Mouse (Mus musculus): Measurements from ENCODE around the gene Rmi2. TPM values are rescaled to one million over a fixed set of nuclear protein-coding genes. Genes with fewer than 3 reads are reported as not detected.

Gene Rmi2
- polyA plus RNA-seq, 1 experiment from 2014 or later = 2.1 TPM

DNA sequence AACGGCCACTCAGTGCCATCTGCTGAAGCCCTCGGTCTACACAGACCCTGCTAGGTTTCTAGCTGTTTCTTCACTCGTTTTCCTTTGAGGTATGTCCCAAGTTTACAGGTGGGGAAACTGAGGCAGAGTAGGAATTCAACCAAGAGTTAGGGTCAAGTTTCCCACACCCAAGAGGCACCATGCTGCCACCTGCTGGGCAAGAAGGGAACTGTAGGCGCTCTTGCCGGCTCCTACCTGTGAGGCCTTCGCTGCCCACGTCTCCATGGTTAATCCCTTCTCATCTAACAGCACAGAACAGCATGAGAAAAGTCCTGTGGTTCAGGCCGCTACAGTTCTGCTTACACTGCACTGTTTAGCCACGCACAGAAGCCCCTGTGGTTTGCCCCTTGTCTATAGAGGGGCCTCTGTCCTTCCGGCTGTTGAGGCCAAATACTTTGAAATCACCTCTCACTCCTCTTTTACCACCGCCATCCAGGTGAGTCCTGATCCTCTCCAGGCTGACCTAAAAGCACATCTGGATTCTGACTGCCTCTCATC lies 33.1 kb downstream of the Rmi2 start:
- no peak overlapping the region for H3K27ac ChIP-seq
- WGBS = 37% methylated on average over 11 of the region's 11 CpGs
- peaks cover 33% of the 10 kb centered on the region for H3K4me1 ChIP-seq (replicated peaks)
- H3K27me3 ChIP-seq = peaks cover 4% of the 10 kb centered on the region
- ATAC-seq (replicated peaks; ENCODE audit: insufficient number of reproducible peaks, insufficient read depth, low FRiP score, low read depth) = no peak
- H3K9me3 ChIP-seq (replicated peaks) = no peaks in the 10 kb centered on the region
- H3K4me3 ChIP-seq = no peak overlapping the region
- no peaks in the 10 kb centered on the region for H3K36me3 ChIP-seq
- no peak overlapping the region for H3K9ac ChIP-seq
- H3K4me2 ChIP-seq = no peak overlapping the region

DNA sequence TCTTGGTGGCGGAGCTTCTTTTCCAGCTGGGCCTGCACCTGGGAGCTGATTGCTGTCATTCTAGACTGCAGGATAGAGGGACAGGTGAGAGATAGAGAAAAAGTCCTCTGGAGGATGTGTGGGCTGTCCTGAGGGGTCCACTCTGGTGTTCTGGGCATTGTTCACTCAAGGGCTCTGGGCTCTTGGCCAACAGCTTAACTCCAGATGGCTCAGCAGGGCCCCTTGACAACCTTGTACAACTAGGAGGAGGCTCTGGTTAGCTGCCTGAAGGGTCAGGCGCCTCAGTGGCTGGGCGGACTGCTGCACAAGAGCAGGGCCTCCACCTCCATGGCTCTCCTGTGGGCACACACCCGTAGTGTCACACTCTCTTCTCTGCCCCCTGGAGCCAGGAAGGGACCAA lies 36.1 kb downstream of the Rmi2 start:
- Histone ChIP-seq H3K9me3 (replicated peaks) (no peaks in the 10 kb centered on the region), H3K27ac (peak overlapping the region; percentile 55), H3K36me3 (no peaks in the 10 kb centered on the region), H3K9ac (no peak overlapping the region), H3K4me1 (replicated peaks) (peaks cover 41% of the 10 kb centered on the region), H3K4me2 (no peak overlapping the region), H3K27me3 (peaks cover 11% of the 10 kb centered on the region), H3K4me3 (no peak overlapping the region)
- WGBS = 31% methylated on average over 4 of the region's 4 CpGs
- ATAC-seq (replicated peaks; ENCODE audit: insufficient number of reproducible peaks, insufficient read depth, low FRiP score, low read depth) = peak; percentile 70

DNA sequence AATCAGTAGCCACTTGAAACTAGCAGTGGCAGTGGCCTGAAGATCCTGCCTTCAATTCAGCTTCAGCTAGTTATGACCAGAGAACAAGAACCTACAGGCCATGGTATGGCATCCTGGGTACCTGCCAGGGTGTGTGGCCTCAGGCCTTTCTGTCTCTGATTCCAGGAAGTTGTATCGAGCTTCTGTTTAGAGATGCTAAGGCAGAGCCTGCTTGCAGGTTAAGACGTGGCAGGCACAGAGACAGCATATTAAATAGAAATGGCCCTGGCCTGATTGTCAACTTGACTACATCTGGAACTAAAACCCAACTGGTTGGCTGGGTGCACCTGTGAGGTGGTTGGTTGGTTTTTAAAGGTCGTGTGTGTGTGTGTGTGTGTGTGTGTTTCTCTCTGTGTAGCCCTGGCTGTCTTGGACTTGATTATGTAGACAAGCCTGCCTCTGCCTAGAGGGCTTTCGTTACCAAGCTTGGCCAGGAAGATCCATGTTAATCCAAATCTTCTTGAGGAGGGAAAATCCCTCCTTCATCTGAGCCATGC lies 38.0 kb downstream of the Rmi2 start:
- ATAC-seq (replicated peaks; ENCODE audit: insufficient number of reproducible peaks, insufficient read depth, low FRiP score, low read depth) = no peak
- Histone ChIP-seq H3K4me3 (no peak overlapping the region), H3K27ac (no peak overlapping the region), H3K27me3 (peaks cover 11% of the 10 kb centered on the region), H3K9me3 (replicated peaks) (no peaks in the 10 kb centered on the region), H3K36me3 (no peaks in the 10 kb centered on the region), H3K4me1 (replicated peaks) (peaks cover 41% of the 10 kb centered on the region), H3K9ac (no peak overlapping the region), H3K4me2 (no peak overlapping the region)
- 63% methylated on average over 4 of the region's 4 CpGs for WGBS

DNA sequence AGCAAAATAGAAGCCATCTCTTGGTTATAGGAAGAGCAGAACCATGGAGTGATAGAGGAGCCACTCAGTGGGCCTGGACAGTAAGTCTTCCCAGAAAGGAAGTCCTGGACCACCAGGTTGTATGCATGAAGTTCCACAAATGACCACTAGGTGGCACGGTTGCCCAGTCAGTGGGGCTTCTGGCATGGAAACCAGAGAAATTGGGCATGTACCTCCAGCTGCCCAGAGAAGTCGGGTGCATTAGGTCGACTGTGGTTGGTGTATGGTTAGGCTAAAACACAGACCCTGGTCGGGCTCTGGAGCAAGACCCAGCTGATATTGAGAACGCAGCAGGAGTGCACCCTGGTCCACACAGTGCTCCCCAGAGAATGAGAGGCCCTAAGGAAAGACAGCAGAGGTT lies 38.8 kb downstream of the Rmi2 start:
- Histone ChIP-seq H3K9ac (no peak overlapping the region), H3K27ac (no peak overlapping the region), H3K9me3 (replicated peaks) (no peaks in the 10 kb centered on the region), H3K4me2 (no peak overlapping the region), H3K4me3 (no peak overlapping the region), H3K36me3 (no peaks in the 10 kb centered on the region), H3K27me3 (peaks cover 11% of the 10 kb centered on the region), H3K4me1 (replicated peaks) (peaks cover 41% of the 10 kb centered on the region)
- no peak for ATAC-seq (replicated peaks; ENCODE audit: insufficient number of reproducible peaks, insufficient read depth, low FRiP score, low read depth)
- 3% methylated on average over 5 of the region's 5 CpGs for WGBS

DNA sequence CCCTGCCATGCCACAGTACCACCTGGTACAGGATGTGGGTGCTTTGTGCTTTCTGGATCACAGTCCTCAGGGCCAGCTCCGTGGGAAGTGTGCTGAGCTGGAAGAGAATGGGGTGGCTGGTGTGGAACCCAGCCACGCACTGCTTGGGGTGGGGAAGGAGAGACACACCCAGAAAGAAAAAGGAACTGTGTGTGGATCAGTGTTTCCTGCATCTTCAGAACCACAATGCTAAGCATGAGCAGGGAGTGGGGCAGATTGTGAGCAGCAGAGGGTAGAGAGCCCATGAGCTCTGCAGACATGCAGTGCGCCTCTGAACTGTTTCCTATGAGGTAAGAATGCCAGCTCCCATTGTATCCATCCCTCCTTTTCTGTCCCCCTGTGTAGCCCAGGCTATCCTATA lies 43.4 kb downstream of the Rmi2 start:
- WGBS = 84% methylated on average over 3 of the region's 3 CpGs
- no peak for ATAC-seq (replicated peaks; ENCODE audit: insufficient number of reproducible peaks, insufficient read depth, low FRiP score, low read depth)
- peaks cover 7% of the 10 kb centered on the region for H3K27me3 ChIP-seq
- H3K4me1 ChIP-seq (replicated peaks) = peaks cover 8% of the 10 kb centered on the region
- H3K27ac ChIP-seq = no peak overlapping the region
- H3K4me3 ChIP-seq = no peak overlapping the region
- no peaks in the 10 kb centered on the region for H3K36me3 ChIP-seq
- H3K4me2 ChIP-seq = no peak overlapping the region
- H3K9me3 ChIP-seq (replicated peaks) = no peaks in the 10 kb centered on the region
- H3K9ac ChIP-seq = no peak overlapping the region

DNA sequence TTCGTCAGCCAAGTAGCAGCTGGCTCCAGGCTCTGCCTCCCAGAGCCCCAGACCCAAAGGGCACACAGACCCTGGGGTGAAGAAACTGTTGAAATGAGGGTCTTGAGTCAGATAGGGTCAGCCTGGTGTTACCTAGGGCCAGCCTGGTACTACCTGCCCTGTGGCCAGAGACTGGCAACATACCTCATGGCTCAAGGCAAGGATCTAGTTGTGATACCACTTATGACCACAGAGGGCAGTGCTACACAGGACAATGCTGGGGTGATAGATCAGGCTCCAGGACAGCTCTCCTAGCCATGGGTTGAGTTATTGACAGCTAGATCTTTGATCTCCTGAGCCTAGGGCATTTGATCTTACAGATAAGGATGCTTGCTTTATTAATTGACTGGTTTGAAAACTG lies 44.6 kb downstream of the Rmi2 start:
- no peak for ATAC-seq (replicated peaks; ENCODE audit: insufficient number of reproducible peaks, insufficient read depth, low FRiP score, low read depth)
- no peak overlapping the region for H3K27ac ChIP-seq
- H3K9me3 ChIP-seq (replicated peaks) = no peaks in the 10 kb centered on the region
- 0 out of 2 replicates have a peak, but pooled peaks cover 2% of the 10 kb centered on the region for H3K27me3 ChIP-seq
- H3K4me3 ChIP-seq = no peak overlapping the region
- WGBS = 100% methylated on average over 1 of the region's 1 CpGs
- no peak overlapping the region for H3K9ac ChIP-seq
- H3K4me1 ChIP-seq (replicated peaks) = peaks cover 4% of the 10 kb centered on the region; the same call in 1 of the 2 replicates
- H3K4me2 ChIP-seq = no peak overlapping the region
- no peaks in the 10 kb centered on the region for H3K36me3 ChIP-seq

DNA sequence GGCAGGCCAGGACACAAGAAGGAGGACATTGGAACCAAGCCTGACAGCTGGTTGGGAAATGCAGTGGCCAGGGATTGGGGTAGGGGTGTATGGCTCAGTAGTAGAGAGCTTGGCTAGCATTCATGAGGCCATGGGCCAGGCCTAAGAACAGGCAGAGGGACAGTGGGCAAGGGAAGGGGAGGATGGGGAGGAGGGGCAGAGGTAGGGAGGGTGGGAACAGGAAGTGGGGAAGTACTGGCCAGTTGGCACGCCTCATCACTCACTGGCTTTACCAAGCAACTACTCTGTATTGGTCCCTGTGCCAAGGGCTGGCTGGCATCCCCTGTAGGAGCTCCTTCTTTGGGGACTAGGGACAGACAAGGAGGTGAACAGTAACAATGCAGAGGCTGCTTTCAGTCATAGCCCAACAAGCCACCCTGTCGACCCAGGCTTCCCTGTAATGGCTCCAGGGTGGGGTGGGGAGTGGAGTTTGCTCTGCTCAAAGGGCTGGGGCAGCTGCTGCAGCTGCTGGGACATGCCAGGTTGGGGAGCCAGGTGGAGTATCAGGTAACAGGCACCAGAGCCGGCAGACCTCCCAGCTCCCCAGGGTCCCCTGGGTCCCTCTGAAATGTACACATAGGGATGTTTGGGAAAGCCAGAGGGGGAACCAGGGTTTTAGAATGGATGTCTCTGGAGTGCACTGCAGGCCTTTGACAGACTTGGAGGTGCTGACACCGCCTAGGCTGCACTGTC lies 46.5 kb downstream of the Rmi2 start:
- WGBS = 42% methylated on average over 4 of the region's 4 CpGs
- Histone ChIP-seq H3K4me3 (no peak overlapping the region), H3K4me2 (no peak overlapping the region), H3K4me1 (replicated peaks) (no peaks in the 10 kb centered on the region), H3K27ac (no peak overlapping the region), H3K9me3 (replicated peaks) (no peaks in the 10 kb centered on the region), H3K36me3 (no peaks in the 10 kb centered on the region), H3K27me3 (no peaks in the 10 kb centered on the region), H3K9ac (no peak overlapping the region)
- ATAC-seq (replicated peaks; ENCODE audit: insufficient number of reproducible peaks, insufficient read depth, low FRiP score, low read depth) = no peak

DNA sequence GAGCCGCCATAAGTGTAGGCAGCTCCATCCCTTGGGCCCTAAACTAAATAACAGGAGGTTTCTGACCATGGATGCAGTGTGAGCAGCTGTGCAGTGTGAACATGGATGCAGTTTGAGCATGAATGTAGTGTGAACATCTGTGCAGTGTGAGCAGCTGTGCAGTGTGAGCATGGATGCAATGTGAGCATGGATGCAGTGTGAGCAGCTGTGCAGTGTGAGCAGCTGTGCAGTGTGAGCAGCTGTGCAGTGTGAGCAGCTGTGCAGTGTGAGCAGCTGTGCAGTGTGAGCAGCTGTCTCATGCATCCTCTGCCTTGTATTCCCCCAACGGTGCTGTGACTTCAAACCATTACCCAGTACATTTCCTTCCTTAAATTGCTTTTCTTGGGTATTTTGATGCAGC lies 52.6 kb downstream of the Rmi2 start:
- Histone ChIP-seq H3K36me3 (no peaks in the 10 kb centered on the region), H3K27ac (no peak overlapping the region), H3K9me3 (replicated peaks) (no peaks in the 10 kb centered on the region), H3K4me3 (no peak overlapping the region), H3K4me2 (no peak overlapping the region), H3K27me3 (no peaks in the 10 kb centered on the region), H3K9ac (no peak overlapping the region), H3K4me1 (replicated peaks) (no peaks in the 10 kb centered on the region; the same call in 1 of the 2 replicates)
- 80% methylated on average over 2 of the region's 2 CpGs for WGBS
- ATAC-seq (replicated peaks; ENCODE audit: insufficient number of reproducible peaks, insufficient read depth, low FRiP score, low read depth) = no peak

DNA sequence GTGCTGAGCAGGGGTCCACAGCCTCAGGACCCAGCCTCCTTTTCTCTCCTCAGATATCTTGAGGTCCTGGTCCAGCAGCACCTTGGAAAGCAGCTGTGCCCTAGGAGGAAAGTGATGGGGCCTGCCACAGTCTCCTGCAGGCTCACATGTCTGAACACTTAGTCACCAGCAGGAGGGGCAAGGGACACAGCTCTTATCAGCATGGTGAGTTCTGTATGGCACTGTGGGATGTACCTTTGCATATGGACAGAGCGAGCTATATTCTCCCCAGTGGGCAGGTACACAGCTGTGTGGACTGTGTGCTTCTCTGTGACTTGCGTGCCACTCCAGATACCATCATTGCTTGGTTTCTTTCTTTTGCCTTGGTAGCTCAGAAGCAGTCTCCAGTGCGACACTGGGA lies 55.5 kb downstream of the Rmi2 start:
- Histone ChIP-seq H3K27me3 (no peaks in the 10 kb centered on the region), H3K4me2 (no peak overlapping the region), H3K4me3 (no peak overlapping the region), H3K9me3 (replicated peaks) (no peaks in the 10 kb centered on the region), H3K4me1 (replicated peaks) (peaks cover 3% of the 10 kb centered on the region; the same call in 1 of the 2 replicates), H3K9ac (no peak overlapping the region), H3K36me3 (no peaks in the 10 kb centered on the region), H3K27ac (no peak overlapping the region)
- ATAC-seq (replicated peaks; ENCODE audit: insufficient number of reproducible peaks, insufficient read depth, low FRiP score, low read depth) = no peak
- WGBS = 70% methylated on average over 3 of the region's 3 CpGs

DNA sequence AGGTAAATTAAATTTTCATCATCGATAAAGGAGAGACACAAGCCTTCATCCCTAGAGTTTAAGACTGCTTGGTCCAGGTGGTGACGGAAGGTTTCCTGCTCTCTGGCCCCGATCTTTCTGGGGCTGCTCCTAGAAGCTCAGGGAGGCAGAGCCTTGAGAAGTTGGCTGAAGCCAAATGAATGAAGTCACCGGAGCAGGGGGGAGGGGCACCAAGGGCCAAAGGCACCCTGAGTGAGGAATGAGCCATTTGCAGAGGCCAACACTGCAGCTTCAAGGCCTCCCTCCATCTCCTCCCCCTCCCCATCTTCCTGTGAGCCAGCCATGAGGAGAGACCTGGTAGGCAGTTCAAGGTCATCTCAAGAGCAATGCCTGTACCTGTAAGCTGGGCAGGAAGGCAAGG lies 58.3 kb downstream of the Rmi2 start:
- no peak for ATAC-seq (replicated peaks; ENCODE audit: insufficient number of reproducible peaks, insufficient read depth, low FRiP score, low read depth)
- H3K4me1 ChIP-seq (replicated peaks) = peaks cover 8% of the 10 kb centered on the region
- no peaks in the 10 kb centered on the region for H3K9me3 ChIP-seq (replicated peaks)
- no peaks in the 10 kb centered on the region for H3K27me3 ChIP-seq
- H3K4me3 ChIP-seq = no peak overlapping the region
- 62% methylated on average over 4 of the region's 4 CpGs for WGBS
- H3K27ac ChIP-seq = no peak overlapping the region
- H3K4me2 ChIP-seq = no peak overlapping the region
- no peak overlapping the region for H3K9ac ChIP-seq
- no peaks in the 10 kb centered on the region for H3K36me3 ChIP-seq

DNA sequence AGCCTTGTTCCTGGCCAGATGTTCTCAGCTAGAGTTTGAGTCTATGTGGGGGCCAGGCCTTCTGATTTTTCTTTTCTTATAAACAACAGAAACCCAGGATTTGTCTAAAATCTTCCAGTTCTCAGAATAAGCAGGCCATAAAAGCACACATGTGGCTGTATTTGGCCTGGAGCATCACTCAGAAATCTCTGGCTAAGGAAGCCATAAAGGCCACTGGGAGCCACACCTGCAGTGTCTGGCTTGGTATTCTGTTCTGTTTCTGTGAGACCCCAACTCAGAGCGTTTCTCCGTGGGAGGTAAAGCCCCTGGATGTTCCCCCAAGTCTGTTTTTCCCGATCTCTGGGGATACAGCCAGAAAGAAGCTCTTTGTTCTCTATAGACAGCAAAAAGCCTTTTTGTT lies 61.0 kb downstream of the Rmi2 start:
- WGBS = 79% methylated on average over 3 of the region's 3 CpGs
- no peak overlapping the region for H3K4me2 ChIP-seq
- H3K9me3 ChIP-seq (replicated peaks) = no peaks in the 10 kb centered on the region
- ATAC-seq (replicated peaks; ENCODE audit: insufficient number of reproducible peaks, insufficient read depth, low FRiP score, low read depth) = no peak
- no peak overlapping the region for H3K27ac ChIP-seq
- H3K4me3 ChIP-seq = no peak overlapping the region
- H3K27me3 ChIP-seq = no peaks in the 10 kb centered on the region
- H3K4me1 ChIP-seq (replicated peaks) = peaks cover 8% of the 10 kb centered on the region
- no peaks in the 10 kb centered on the region for H3K36me3 ChIP-seq
- H3K9ac ChIP-seq = no peak overlapping the region

DNA sequence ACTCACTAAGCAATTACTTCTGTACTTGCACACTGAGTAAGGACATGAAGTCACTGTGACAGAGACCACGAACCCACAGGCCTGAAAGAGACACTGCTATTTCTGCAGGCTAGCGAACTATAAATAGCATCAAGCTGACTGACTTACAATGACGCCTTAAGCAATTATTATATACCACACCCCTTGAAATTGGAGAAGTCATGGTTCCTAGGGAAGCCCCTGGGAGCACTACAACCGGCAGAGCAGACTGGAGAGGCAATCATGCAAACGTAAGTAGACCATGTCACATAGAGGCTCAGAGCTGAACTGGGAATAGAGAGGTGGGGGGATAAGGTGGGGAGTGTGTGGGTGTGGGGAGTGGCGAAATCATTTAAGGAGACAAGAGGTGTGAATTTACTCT lies 62.5 kb downstream of the Rmi2 start:
- no peak for ATAC-seq (replicated peaks; ENCODE audit: insufficient number of reproducible peaks, insufficient read depth, low FRiP score, low read depth)
- no peaks in the 10 kb centered on the region for H3K27me3 ChIP-seq
- H3K9me3 ChIP-seq (replicated peaks) = no peaks in the 10 kb centered on the region
- no peak overlapping the region for H3K4me2 ChIP-seq
- peaks cover 12% of the 10 kb centered on the region for H3K4me1 ChIP-seq (replicated peaks)
- 28% methylated on average over 6 of the region's 6 CpGs for WGBS
- H3K4me3 ChIP-seq = no peak overlapping the region
- no peak overlapping the region for H3K9ac ChIP-seq
- H3K36me3 ChIP-seq = no peaks in the 10 kb centered on the region
- no peak overlapping the region for H3K27ac ChIP-seq
